Mouse (Mus musculus) ES-E14 (cell line): ENCODE data around the gene Lyzl6. TPM values are rescaled to one million over a fixed set of nuclear protein-coding genes. Genes with fewer than 3 reads are reported as not detected.

Source experiments
- DNase-seq: peaks from one replicate; pipeline ENCODE4 v3.0.0-alpha.2; 2013; ENCODE audit warnings: low read depth, low spot score
- H3K27ac ChIP-seq: 2 replicates; pipeline ENCODE4 v1.5.1; 2012; ENCODE audit warnings: low read depth, mild to moderate bottlenecking, low read length, moderate library complexity, mixed read lengths; ENCODE audit not compliant: poor library complexity, insufficient read depth, severe bottlenecking
- H3K36me3 ChIP-seq: 2 replicates; pipeline ENCODE4 v1.6.1; 2012; ENCODE audit warnings: mild to moderate bottlenecking, low read length, moderate library complexity, mixed read lengths; ENCODE audit not compliant: control insufficient read depth, poor library complexity, insufficient read depth, severe bottlenecking
- H3K4me1 ChIP-seq, 2 experiments: fragments of 150-350 bp in 1 of 2; sonication (generic) in 1 of 2; 2 replicates each; pipeline ENCODE4 v1.6.1; 2012; ENCODE audit warnings: low read length in 2 of 2, mild to moderate bottlenecking in 1 of 2, mixed read lengths in 1 of 2; ENCODE audit not compliant: control insufficient read depth in 2 of 2, insufficient read depth in 2 of 2, poor library complexity in 1 of 2
- H3K4me3 ChIP-seq, 2 experiments: fragments of 150-350 bp in 1 of 2; sonication (generic) in 1 of 2; 2 replicates each; pipeline ENCODE4 v1.5.1; 2012; ENCODE audit warnings: low read length in 2 of 2, low read depth in 1 of 2, mild to moderate bottlenecking in 1 of 2, mixed read lengths in 1 of 2; ENCODE audit not compliant: insufficient read depth in 1 of 2, poor library complexity in 1 of 2, severe bottlenecking in 1 of 2
- H3K9ac ChIP-seq: 2 replicates; pipeline ENCODE4 v1.6.1; 2012; ENCODE audit warnings: low read depth, mild to moderate bottlenecking, low read length, mixed read lengths; ENCODE audit not compliant: poor library complexity, insufficient read depth, severe bottlenecking
- H3K9me3 ChIP-seq: fragments of 150-350 bp; sonication (generic); 2 replicates; pipeline ENCODE4 v1.6.1; 2012; ENCODE audit warnings: low read depth, mild to moderate bottlenecking, low read length; ENCODE audit not compliant: control insufficient read depth, insufficient read depth
- CHD2 ChIP-seq: IDR thresholded peaks from 2 replicates; pipeline ENCODE4 v1.6.1; 2014; ENCODE audit warnings: mild to moderate bottlenecking, low read depth, low read length, inconsistent platforms
- HCFC1 ChIP-seq: IDR thresholded peaks from 2 replicates; pipeline ENCODE4 v1.6.1; 2012; ENCODE audit warnings: low read length, inconsistent platforms, borderline replicate concordance; ENCODE audit not compliant: insufficient read depth
- MAFK ChIP-seq: IDR thresholded peaks from 2 replicates; pipeline ENCODE4 v1.6.1; 2014; ENCODE audit warnings: mild to moderate bottlenecking, low read depth, low read length, inconsistent platforms; ENCODE audit not compliant: insufficient read depth
- ZC3H11A ChIP-seq: IDR thresholded peaks from 2 replicates; pipeline ENCODE4 v1.6.1; 2012; ENCODE audit warnings: low read depth, mild to moderate bottlenecking, inconsistent platforms, low read length, borderline replicate concordance
- ZNF384 ChIP-seq: IDR thresholded peaks from 2 replicates; pipeline ENCODE4 v1.6.1; 2012; ENCODE audit warnings: low read depth, low read length, inconsistent platforms
- in situ Hi-C, 2 experiments: fragments of 600-800 bp; cut with MboI; formaldehyde crosslinking; loops; one replicate each; pipeline ENCODE4 v1.15.1; 2025; ENCODE audit warnings: low sequenced_read_pairs in 2 of 2, inconsistent platforms in 1 of 2; ENCODE audit not compliant: unreplicated experiment in 2 of 2
- total RNA-seq: library from RNA; depleted of rRNA; stranded (reverse); fragments of 300-350 nt; gene quantifications from 2 replicates; pipeline ENCODE4 v1.2.3, GENCODE M21; 2012

Gene Lyzl6
- total RNA-seq, 1 experiment, result not detected

DNA sequence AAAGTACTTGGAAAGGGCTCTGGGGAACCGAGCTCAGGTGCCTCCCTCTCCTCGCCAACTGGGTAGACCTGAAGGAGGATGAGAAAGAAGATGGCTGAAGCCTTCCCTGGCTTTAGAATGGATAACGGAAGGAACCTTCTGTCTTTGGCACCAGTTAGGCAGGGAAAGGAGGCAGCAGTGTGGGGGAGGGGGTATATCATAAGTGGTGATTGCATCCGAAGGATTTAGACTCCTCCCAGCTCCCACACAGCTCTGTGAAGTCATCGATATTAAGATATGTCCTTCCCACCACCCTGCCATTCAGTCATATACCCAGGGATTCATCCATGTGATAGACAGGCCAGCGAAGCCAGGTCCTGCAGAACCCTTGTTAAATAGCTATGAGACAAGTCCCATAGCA, 12.7 kb upstream of the Lyzl6 start:
- Histone ChIP-seq H3K27ac (no peak overlapping the region), H3K9me3 (no peaks in the 10 kb centered on the region), H3K36me3 (no peaks in the 10 kb centered on the region), H3K9ac (no peak overlapping the region), H3K4me1 (peaks cover 3 to 6% of the 10 kb centered on the region in 2 experiments; a peak in 2 of 4 replicates), H3K4me3 (no peak overlapping the region)
- in situ Hi-C loops, result no loop called here
- TF ChIP-seq HCFC1 (no peak), CHD2 (no peak), MAFK (no peak), ZNF384 (no peak), ZC3H11A (no peak)
- no peak for DNase-seq

DNA sequence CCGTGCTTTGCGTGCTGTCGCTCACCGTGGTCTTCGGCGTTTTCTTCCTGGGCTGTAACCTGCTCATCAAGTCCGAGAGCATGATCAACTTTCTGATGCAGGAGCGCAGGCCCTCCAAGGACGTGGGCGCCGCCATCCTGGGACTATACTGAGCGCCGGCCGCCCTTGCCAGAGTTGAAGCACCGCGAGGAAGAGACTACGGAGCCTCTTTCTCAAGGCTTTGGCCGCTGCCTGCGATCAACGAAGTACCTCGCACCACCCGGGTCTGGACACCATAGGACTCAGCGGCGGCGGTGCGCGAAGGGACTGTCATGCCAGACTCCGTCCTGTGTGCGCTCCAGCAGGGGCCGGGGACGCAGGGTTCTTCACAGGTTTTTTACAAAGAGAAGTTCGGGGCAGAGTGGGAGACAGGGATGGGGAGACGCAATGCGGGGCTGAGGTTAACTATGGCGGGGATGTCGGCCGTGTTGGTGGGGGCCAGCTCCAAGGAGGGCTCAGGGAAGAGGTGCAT, 11.3 kb upstream of the Lyzl6 start:
- no peaks in the 10 kb centered on the region for H3K9me3 ChIP-seq
- peak overlapping the region; percentile 16; the same call in 1 of the 2 replicates for H3K9ac ChIP-seq
- in situ Hi-C loops, result no loop called here
- DNase-seq, result no peak
- no peak overlapping the region for H3K27ac ChIP-seq
- peak overlapping the region; percentile 55 to 64 for H3K4me3 ChIP-seq
- no peaks in the 10 kb centered on the region for H3K36me3 ChIP-seq
- H3K4me1 ChIP-seq, result peaks cover 3 to 6% of the 10 kb centered on the region in 2 experiments; a peak in 2 of 4 replicates
- TF ChIP-seq ZNF384, result no peak
- no peak for TF ChIP-seq MAFK
- TF ChIP-seq CHD2, result no peak
- no peak for TF ChIP-seq ZC3H11A
- no peak for TF ChIP-seq HCFC1

DNA sequence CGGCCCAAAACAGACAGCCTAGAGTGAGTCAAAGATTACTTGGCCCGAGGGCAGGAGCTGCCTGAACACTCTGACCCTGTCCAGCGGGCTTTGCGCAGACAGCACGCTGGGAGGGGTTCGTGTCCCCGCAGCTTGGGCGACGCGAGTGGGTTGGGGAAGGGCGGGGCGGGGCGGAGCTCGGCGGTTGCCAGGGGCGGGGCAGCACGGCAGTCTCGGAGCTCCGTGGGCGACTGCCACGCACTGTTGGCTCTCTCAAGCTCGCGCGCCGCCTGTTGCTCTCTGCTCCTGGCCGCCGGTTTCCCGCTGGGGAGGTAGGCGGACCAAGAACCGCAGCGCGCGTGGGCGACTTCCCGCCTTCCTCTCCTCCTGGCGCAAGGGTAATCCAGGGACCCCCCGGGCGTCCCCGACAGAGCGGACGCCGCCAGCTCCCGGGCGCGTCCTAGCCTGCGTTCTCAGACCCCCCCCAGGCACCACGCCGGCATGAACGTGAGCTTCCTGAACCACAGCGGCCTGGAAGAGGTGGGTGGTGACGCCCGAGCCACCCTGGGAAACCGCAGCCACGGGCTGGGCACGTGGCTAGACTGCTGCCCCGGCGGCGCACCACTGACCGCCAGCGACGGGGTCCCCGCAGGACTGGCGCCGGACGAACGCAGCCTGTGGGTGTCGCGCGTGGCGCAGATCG, 10.8 kb upstream of the Lyzl6 start, which contains the start of gene Rprml:
TSS of gene Rprml (plus strand) at position 270 of the 682 bp plus-strand sequence.
- Histone ChIP-seq H3K4me3 (peak within 1 kb of the TSS; percentile 55 to 64), H3K36me3 (no peaks in the 10 kb centered on the region), H3K9me3 (no peaks in the 10 kb centered on the region), H3K27ac (no peak within 1 kb of the TSS), H3K9ac (peak within 1 kb of the TSS; percentile 16; the same call in 1 of the 2 replicates), H3K4me1 (peaks cover 3 to 6% of the 10 kb centered on the region in 2 experiments; a peak in 2 of 4 replicates)
- in situ Hi-C loops, result no loop called here
- DNase-seq, result no peak
- TF ChIP-seq ZC3H11A, result no peak
- TF ChIP-seq ZNF384, result no peak
- no peak for TF ChIP-seq MAFK
- TF ChIP-seq CHD2, result no peak
- no peak for TF ChIP-seq HCFC1

DNA sequence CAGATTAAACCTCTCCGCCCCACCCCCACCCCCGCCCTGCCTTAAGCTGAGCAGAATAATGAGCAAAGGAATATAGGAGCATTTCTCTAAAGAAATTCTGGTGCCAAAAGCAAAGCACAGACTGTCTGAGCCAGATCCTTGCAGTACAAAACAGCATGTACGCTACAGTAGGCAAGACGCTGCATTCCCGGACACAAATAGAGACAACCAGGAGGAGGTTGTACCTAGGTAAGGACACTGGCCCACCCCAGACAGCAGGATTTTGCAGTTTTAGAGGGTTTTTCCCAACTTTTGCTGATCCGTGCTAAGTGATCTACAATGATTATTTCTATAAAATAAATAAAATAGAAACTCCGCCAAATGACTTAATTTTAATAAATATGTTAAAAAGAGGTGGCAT, 10.0 kb upstream of the Lyzl6 start:
- Histone ChIP-seq H3K9me3 (no peaks in the 10 kb centered on the region), H3K27ac (no peak overlapping the region), H3K4me1 (peaks cover 3 to 6% of the 10 kb centered on the region in 2 experiments; a peak in 2 of 4 replicates), H3K36me3 (no peaks in the 10 kb centered on the region), H3K9ac (no peak overlapping the region), H3K4me3 (no peak overlapping the region)
- DNase-seq, result no peak
- in situ Hi-C loops, result no loop called here
- TF ChIP-seq HCFC1, result no peak
- TF ChIP-seq ZNF384, result no peak
- TF ChIP-seq MAFK, result no peak
- TF ChIP-seq ZC3H11A, result no peak
- TF ChIP-seq CHD2, result no peak
